Mouse (Mus musculus): ENCODE measurements around the gene Ephx1. TPM values are rescaled to one million over a fixed set of nuclear protein-coding genes. Genes with fewer than 3 reads are reported as not detected.

Gene Ephx1
- total and polyA plus RNA-seq, 2 experiments from 2014 or later: 9.7 to 13.8 TPM

DNA sequence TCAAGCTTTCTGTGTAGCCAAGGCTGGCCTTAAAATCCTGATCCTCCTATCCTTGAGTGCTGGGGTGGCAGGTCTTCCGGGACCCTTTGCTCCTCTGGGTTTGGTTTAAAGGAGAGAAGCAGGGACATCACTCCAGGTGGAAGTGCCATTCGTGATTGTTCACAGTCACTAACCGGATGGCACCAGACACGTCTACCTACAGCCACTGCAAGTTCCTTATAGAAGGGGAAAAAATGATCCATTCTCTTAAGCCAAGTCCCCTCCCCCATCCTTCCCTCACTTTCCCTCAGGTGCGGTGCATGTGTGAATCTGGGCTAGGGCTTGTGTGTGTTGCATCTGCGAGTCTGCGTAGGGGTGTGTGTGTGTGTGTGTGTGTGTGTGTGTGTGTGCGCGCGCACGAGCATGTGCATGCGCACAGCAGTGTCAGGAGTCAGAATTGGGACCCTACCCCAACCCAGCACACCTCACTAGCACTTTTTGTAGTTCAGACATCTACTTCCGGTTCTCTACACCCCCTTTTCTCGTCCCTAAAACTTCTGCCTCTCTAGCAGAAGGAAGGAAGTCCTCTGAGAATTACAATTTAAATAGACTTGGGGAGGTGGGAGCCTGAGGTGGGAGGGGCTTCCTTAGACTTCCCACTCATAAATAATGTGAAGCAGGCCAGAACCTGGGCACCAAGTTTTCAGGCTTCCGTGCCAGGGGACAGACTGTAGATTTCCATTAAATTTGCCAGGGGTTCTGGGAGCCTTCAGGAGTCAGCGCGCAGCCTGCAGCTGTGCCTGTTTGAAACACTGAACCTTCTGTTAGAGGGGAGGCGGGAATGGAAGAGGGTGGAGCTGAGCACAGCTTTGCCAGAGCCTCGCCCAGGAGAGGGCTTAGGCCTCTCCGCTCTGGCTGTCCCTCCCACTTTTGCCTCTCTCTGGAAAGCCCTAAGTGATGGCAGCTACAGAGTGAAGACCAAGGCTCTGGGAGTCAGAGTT is 75.4 kb downstream of the Ephx1 start:
- Histone ChIP-seq H3K27ac (ENCODE audit: low read depth, low read length) (no peak overlapping the region), H3K4me3 (ENCODE audit: low read depth, low read length) (no peak overlapping the region), H3K4me1 (ENCODE audit: insufficient read depth, low read length) (peaks cover 3% of the 10 kb centered on the region; the same call in 1 of the 2 replicates), H3K9me3 (ENCODE audit: low read length) (no peaks in the 10 kb centered on the region), H3K9ac (replicated peaks; ENCODE audit: low read length, poor library complexity, severe bottlenecking) (no peak overlapping the region), H3K36me3 (ENCODE audit: insufficient read depth, low read length) (no peaks in the 10 kb centered on the region), H3K4me2 (ENCODE audit: low read depth, low read length, poor library complexity, severe bottlenecking) (no peak overlapping the region), H3K27me3 (ENCODE audit: insufficient read depth, low read length) (peaks cover 34% of the 10 kb centered on the region)
- no peak for ATAC-seq (ENCODE audit: low FRiP score)
- 33% methylated on average over 20 of the region's 20 CpGs for WGBS
- DNase-seq (ENCODE audit: low spot score): peak; percentile 57
- no peak for TF ChIP-seq CTCF (IDR thresholded peaks at IDR 0.05)

DNA sequence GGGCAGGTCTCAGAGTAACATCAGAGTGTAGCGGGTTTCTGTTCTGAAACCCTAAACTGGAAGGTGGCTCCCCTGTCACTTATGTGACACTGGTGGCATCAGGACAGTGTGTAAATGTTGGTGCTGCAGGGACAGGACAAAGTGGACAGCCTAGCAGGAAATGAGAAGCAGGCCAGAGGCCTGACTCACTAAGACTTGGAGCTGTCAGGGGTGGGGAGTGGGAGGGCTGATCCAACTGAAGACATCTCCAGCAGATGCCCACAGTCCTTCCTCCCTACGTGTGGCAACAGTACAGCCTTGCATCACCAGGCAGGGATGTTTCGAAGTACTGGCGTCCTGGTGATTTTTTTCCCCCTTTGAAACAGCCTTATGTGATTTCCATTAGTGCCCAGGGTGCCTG is 76.2 kb downstream of the Ephx1 start:
- Histone ChIP-seq H3K4me3 (ENCODE audit: low read depth, low read length) (no peak overlapping the region), H3K9ac (replicated peaks; ENCODE audit: low read length, poor library complexity, severe bottlenecking) (no peak overlapping the region), H3K27me3 (ENCODE audit: insufficient read depth, low read length) (peaks cover 34% of the 10 kb centered on the region), H3K36me3 (ENCODE audit: insufficient read depth, low read length) (no peaks in the 10 kb centered on the region), H3K9me3 (ENCODE audit: low read length) (no peaks in the 10 kb centered on the region), H3K4me1 (ENCODE audit: insufficient read depth, low read length) (peaks cover 3% of the 10 kb centered on the region; the same call in 1 of the 2 replicates), H3K27ac (ENCODE audit: low read depth, low read length) (no peak overlapping the region), H3K4me2 (ENCODE audit: low read depth, low read length, poor library complexity, severe bottlenecking) (no peak overlapping the region)
- no peak for ATAC-seq (ENCODE audit: low FRiP score)
- no peak for DNase-seq (ENCODE audit: low spot score)
- WGBS: 81% methylated on average over 4 of the region's 4 CpGs
- TF ChIP-seq CTCF (IDR thresholded peaks at IDR 0.05): no peak

DNA sequence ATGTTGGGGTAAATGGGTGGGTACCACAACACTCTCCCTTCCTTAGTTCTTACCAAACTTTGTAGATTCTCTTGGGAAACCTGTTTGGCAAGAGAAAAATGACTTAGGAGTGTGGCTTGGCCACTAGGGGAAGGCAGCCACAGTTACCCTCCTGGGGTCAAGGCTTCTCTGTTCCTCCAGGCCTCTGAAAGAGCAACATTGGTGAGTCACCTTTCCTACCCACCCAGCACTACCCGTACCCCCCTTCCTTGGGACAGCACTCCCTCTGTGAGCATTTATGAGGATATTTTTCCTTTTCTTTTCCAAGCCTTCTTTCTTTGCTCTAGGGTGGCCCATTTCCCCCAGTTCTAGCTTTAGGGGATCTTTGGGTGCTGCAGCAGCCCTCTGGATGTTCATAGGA is 76.8 kb downstream of the Ephx1 start:
- no peak for TF ChIP-seq CTCF (IDR thresholded peaks at IDR 0.05)
- Histone ChIP-seq H3K9ac (replicated peaks; ENCODE audit: low read length, poor library complexity, severe bottlenecking) (no peak overlapping the region), H3K4me1 (ENCODE audit: insufficient read depth, low read length) (peaks cover 3% of the 10 kb centered on the region; the same call in 1 of the 2 replicates), H3K4me3 (ENCODE audit: low read depth, low read length) (no peak overlapping the region), H3K9me3 (ENCODE audit: low read length) (no peaks in the 10 kb centered on the region), H3K36me3 (ENCODE audit: insufficient read depth, low read length) (no peaks in the 10 kb centered on the region), H3K4me2 (ENCODE audit: low read depth, low read length, poor library complexity, severe bottlenecking) (no peak overlapping the region), H3K27me3 (ENCODE audit: insufficient read depth, low read length) (peaks cover 34% of the 10 kb centered on the region), H3K27ac (ENCODE audit: low read depth, low read length) (no peak overlapping the region)
- 83% methylated on average over 1 of the region's 1 CpGs for WGBS
- DNase-seq (ENCODE audit: low spot score): no peak
- no peak for ATAC-seq (ENCODE audit: low FRiP score)

DNA sequence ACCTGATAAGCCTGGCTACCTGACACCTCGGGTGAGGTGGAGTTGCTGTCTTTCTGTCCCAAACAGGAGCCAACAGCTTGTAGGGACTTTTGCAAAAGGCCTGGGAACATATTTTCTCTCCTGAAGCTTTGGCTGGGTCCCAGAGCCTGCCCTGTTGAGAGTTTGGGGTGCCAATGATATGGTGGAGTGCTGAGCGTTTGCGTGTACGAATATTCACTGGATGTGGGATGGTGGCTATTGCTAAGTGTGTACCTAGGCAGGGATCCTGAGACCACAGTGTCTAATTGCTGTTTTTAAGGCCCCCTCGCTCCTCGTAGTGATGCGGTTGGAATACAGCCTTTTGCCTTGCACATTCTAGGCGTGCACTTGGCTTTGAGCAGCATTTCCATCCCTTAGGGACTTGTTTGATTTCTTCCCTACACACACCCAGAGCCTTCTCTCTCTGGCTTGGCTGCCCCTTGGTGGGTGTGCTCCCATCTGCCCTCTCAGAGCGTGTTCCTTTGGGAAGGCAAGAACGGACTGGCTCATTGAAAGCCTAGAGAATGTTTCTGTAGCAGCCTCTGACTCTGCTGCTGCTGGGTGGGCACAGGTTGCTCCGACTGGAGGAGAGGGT is 77.6 kb downstream of the Ephx1 start:
- peak overlapping the region; percentile 93 for H3K4me2 ChIP-seq (ENCODE audit: low read depth, low read length, poor library complexity, severe bottlenecking)
- peaks cover 34% of the 10 kb centered on the region for H3K27me3 ChIP-seq (ENCODE audit: insufficient read depth, low read length)
- no peaks in the 10 kb centered on the region for H3K9me3 ChIP-seq (ENCODE audit: low read length)
- DNase-seq (ENCODE audit: low spot score) (no peak), ATAC-seq (ENCODE audit: low FRiP score) (no peak)
- peaks cover 3% of the 10 kb centered on the region; the same call in 1 of the 2 replicates for H3K4me1 ChIP-seq (ENCODE audit: insufficient read depth, low read length)
- H3K9ac ChIP-seq (replicated peaks; ENCODE audit: low read length, poor library complexity, severe bottlenecking): no peak overlapping the region
- no peak for TF ChIP-seq CTCF (IDR thresholded peaks at IDR 0.05)
- peak overlapping the region; percentile 62 for H3K4me3 ChIP-seq (ENCODE audit: low read depth, low read length)
- no peaks in the 10 kb centered on the region for H3K36me3 ChIP-seq (ENCODE audit: insufficient read depth, low read length)
- no peak overlapping the region for H3K27ac ChIP-seq (ENCODE audit: low read depth, low read length)
- 46% methylated on average over 11 of the region's 11 CpGs for WGBS

DNA sequence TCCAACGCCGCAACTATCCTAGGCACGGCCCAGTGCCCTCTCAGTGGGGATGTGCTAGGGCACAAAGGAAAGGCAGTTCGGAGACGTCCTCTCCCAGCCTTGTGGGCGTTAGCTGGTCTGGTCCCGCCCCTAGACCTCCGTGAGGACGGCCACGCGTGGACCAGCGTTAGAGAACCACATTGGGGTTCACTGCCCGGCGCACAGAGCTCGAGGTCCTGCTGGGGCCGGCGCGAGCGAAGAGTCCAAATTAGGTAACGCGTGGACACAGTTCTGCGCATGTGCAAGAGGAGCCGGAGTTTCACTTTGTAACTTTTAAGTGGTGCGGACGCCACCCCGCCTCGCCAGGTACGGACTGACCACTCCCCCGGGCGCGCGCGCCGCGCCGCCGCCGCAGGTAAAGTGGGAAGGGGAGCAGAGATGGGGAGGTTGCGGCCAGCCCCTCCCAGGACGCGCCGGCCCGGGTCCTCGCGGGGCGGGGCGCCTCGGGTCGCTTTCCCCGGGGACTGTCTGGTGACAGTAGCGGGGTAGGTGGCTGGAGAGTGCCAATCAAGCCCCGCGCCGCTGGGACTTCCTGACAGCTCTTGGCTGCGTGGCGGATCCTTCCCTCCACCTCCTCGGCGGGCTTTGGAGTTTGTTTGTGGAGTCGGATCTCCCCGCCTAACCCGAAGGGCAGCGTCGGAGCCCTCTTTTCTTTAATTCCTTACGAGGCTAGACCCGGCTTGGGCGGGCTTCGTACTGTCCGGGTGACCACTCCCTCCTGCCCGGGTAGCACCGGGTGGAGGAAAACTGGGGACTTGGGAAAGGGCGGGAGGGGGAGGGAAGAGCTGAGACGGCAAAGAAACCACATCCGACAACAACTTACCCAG is 78.3 kb downstream of the Ephx1 start, which contains the start of gene Tmem63a:
Gene Tmem63a, plus strand, starts transcription at position 179 of the 866 bp plus-strand sequence.
- peak; percentile 32 for DNase-seq (ENCODE audit: low spot score)
- Histone ChIP-seq H3K27me3 (ENCODE audit: insufficient read depth, low read length) (peaks cover 39% of the 10 kb centered on the region), H3K9me3 (ENCODE audit: low read length) (no peaks in the 10 kb centered on the region), H3K4me3 (ENCODE audit: low read depth, low read length) (peak within 1 kb of the TSS; percentile 62), H3K4me2 (ENCODE audit: low read depth, low read length, poor library complexity, severe bottlenecking) (peak within 1 kb of the TSS; percentile 93), H3K27ac (ENCODE audit: low read depth, low read length) (no peak within 1 kb of the TSS), H3K9ac (replicated peaks; ENCODE audit: low read length, poor library complexity, severe bottlenecking) (peak within 1 kb of the TSS; percentile 44; the same call in 1 of the 2 replicates), H3K36me3 (ENCODE audit: insufficient read depth, low read length) (no peaks in the 10 kb centered on the region), H3K4me1 (ENCODE audit: insufficient read depth, low read length) (peaks cover 3% of the 10 kb centered on the region; the same call in 1 of the 2 replicates)
- TF ChIP-seq CTCF (IDR thresholded peaks at IDR 0.05): no peak
- WGBS: under 1% methylated on average over 67 of the region's 73 CpGs
- ATAC-seq (ENCODE audit: low FRiP score): no peak

All from midbrain, postnatal 0 days (tissue).